Mouse (Mus musculus): ENCODE measurements around the gene Axin2. TPM values are rescaled to one million over a fixed set of nuclear protein-coding genes. Genes with fewer than 3 reads are reported as not detected.

The Axin2 gene
- polyA plus RNA-seq, 1 experiment = 17.9 TPM

DNA sequence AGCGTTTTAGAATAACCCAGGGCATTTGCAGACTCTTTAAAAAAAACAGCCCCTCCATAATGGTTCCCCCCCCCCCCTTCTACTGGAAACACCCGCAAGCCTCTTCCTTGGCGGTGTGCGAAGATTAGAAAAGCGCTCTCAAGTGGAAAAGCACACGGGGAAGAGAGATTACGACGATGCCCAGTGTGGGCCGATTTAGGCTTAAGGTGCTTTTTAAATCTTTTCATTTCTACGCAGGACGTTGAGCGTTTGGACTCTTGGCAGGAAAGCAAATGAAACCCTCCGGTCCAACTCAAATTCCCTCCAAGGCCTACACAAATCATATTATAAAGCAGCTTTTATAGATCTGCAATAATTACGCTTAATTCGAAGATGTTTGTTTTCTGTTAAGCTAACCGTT, 29.6 kb upstream of the Axin2 start:
- 34% methylated on average over 16 of the region's 16 CpGs for WGBS
- no peak for DNase-seq
- TF ChIP-seq CTCF (IDR thresholded peaks at IDR 0.05; ENCODE audit: insufficient read depth, low read length) = no peak
- no peak for TF ChIP-seq POLR2A (IDR thresholded peaks at IDR 0.05; ENCODE audit: borderline replicate concordance, extremely low read depth, low read depth, low read length)
- H3K4me1 ChIP-seq (ENCODE audit: control insufficient read depth, insufficient read depth, low read length) = no peaks in the 10 kb centered on the region; the same call in 1 of the 2 replicates
- H3K4me3 ChIP-seq (replicated peaks; ENCODE audit: extremely low read depth, low read depth, low read length) = no peak overlapping the region

DNA sequence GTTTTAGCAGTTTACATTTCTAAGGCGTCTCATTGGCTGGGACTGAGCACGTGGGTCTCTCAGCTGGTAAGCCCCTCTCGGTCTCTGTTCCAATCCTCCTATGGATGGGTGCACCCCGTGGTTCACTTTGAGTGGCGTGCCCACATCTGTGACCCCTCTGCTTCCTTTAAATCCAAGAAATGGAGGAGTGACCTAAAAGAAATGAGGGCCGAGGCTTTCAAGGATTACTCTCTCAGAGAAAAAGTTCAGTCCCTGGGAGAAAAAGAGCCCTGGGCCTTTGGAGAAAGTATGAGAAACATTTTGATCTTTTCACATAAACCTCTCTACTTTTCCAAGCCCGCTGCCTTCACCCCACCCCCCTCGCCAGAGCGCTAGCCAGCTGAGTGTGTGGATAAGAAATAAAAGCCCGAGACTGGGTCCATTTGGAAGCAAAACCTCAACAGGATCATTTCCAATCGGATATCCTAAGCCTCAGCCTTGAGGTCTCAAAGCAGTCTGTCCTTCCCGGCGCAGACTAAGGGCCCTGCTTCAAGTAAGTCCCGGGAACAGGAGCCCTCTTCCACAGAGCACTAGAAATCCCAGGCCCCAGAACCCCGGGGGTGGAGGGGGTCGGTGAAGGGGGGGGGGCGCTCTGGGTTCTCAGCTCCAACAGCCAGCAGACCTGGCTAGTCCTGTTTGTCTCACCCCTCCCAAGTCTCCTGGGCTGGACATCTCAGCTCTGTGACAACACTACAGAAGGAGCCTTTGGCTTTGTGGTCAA, 28.9 kb upstream of the Axin2 start:
- DNase-seq = peak; percentile 21
- 18% methylated on average over 17 of the region's 17 CpGs for WGBS
- no peak for TF ChIP-seq CTCF (IDR thresholded peaks at IDR 0.05; ENCODE audit: insufficient read depth, low read length)
- TF ChIP-seq POLR2A (IDR thresholded peaks at IDR 0.05; ENCODE audit: borderline replicate concordance, extremely low read depth, low read depth, low read length) = peak; percentile 33; the same call in 1 of the 2 replicates
- H3K4me3 ChIP-seq (replicated peaks; ENCODE audit: extremely low read depth, low read depth, low read length) = peak overlapping the region; percentile 39
- H3K4me1 ChIP-seq (ENCODE audit: control insufficient read depth, insufficient read depth, low read length) = no peaks in the 10 kb centered on the region; the same call in 1 of the 2 replicates

DNA sequence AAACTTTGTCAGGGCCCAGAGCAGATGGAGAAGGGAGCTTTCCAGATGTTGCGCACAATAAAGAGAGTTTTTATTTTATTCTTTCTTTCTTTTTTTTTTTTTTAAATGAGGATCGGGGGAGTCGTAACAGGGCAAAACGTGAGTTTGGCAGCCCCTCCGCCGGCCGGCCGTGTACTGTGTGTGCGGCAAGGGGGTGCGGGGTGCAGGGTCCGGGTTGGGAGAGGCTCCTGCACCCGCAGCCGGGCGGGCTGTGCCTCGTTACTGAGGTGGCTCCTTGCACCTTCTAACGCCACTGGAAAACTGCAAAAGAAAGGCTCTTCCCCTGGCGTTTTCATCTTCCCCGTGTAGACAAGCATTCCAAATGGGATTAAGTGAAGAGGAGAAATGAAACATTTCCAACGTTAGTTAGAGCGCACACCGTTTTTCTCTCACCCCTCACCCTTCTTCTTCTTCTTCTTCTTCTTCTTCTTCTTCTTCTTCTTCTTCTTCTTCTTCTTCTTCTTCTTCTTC, 28.2 kb upstream of the Axin2 start:
- WGBS = 26% methylated on average over 21 of the region's 21 CpGs
- Histone ChIP-seq H3K4me1 (ENCODE audit: control insufficient read depth, insufficient read depth, low read length) (no peaks in the 10 kb centered on the region; the same call in 1 of the 2 replicates), H3K4me3 (replicated peaks; ENCODE audit: extremely low read depth, low read depth, low read length) (peak overlapping the region; percentile 22)
- no peak for DNase-seq
- no peak for TF ChIP-seq CTCF (IDR thresholded peaks at IDR 0.05; ENCODE audit: insufficient read depth, low read length)
- no peak for TF ChIP-seq POLR2A (IDR thresholded peaks at IDR 0.05; ENCODE audit: borderline replicate concordance, extremely low read depth, low read depth, low read length)

DNA sequence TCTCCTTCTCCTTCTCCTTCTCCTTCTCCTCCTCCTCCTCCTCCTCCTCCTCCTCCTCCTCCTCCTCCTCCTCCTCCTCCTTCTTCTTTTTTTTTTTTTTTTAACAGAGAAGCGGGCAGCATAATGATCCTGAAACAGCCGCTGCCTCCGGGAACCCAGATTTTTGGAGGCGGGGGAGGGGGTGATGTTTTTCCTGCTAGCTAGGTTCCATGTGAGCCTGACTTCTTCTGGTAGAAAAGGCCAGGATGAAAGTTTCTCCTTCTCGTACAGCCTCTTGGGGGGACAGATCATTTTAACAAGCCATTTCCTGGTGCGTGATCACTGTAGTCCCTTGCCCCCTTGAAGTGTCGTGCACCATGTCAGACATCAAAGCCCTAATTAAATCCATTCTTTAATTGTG, 27.7 kb upstream of the Axin2 start:
- Histone ChIP-seq H3K4me1 (ENCODE audit: control insufficient read depth, insufficient read depth, low read length) (no peaks in the 10 kb centered on the region; the same call in 1 of the 2 replicates), H3K4me3 (replicated peaks; ENCODE audit: extremely low read depth, low read depth, low read length) (no peak overlapping the region)
- TF ChIP-seq POLR2A (IDR thresholded peaks at IDR 0.05; ENCODE audit: borderline replicate concordance, extremely low read depth, low read depth, low read length) = no peak
- TF ChIP-seq CTCF (IDR thresholded peaks at IDR 0.05; ENCODE audit: insufficient read depth, low read length) = no peak
- DNase-seq = no peak
- WGBS = 62% methylated on average over 6 of the region's 7 CpGs

DNA sequence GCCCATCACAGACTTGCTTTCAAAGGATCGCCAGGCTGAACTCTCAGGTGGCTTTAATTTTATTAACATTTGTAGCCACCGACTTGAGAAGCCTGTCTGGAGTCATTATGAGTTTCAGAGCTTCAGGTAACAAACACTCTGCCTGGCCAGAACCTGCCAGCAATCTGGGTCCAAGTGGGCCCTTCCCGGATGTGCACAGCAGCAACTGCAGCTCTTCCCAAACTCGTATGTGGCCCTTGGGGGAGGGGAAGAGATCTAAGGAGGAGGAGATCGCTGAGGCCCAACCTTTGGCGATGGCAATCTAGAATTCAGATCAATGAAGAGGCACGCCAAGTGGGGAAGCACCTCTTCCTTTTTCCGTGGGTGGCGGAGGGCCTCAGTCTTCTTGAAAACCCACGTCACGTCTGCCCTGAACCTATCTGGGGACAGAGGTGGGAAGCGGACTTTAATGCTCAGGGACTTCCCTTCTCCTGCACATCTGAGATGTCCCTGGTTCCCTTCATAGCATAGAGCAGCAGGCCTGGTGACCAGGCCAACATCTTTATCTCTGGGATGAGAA, 26.8 kb upstream of the Axin2 start:
- TF ChIP-seq CTCF (IDR thresholded peaks at IDR 0.05; ENCODE audit: insufficient read depth, low read length) (no peak), POLR2A (IDR thresholded peaks at IDR 0.05; ENCODE audit: borderline replicate concordance, extremely low read depth, low read depth, low read length) (no peak)
- 73% methylated on average over 12 of the region's 12 CpGs for WGBS
- Histone ChIP-seq H3K4me1 (ENCODE audit: control insufficient read depth, insufficient read depth, low read length) (no peaks in the 10 kb centered on the region; the same call in 1 of the 2 replicates), H3K4me3 (replicated peaks; ENCODE audit: extremely low read depth, low read depth, low read length) (no peak overlapping the region)
- DNase-seq = no peak

DNA sequence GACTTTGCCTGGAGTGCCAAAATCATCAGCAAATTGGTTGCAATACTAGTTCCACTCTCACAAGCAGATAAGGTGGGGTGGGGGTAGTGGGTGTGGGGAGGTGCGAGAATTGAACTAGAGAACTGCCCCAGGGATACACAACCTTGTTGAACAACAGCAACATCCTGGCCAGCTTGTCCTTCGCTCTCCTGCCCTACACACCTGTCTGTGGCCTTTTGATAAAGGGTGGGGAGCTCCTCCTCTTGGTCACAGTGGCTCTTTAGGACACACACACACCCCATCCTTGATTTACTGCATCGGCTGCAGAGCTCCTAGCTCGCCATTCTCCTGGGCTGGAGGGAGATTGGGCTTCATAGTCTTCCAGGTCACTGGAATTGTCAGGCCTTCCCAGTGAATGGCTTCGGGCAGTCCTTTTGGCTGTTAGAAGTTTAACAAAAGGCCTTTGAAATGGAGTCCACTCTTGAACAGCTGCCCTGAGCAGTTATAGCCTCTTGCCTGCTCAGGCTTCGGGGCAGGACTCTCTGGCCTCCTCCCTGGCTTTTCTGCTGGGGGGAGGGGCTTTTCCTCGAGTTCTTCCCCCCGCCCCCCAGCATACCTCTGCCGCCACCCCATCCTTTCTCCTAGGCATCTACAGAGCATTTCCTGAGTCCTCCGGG, 26.2 kb upstream of the Axin2 start:
- Histone ChIP-seq H3K4me3 (replicated peaks; ENCODE audit: extremely low read depth, low read depth, low read length) (no peak overlapping the region), H3K4me1 (ENCODE audit: control insufficient read depth, insufficient read depth, low read length) (no peaks in the 10 kb centered on the region; the same call in 1 of the 2 replicates)
- TF ChIP-seq POLR2A (IDR thresholded peaks at IDR 0.05; ENCODE audit: borderline replicate concordance, extremely low read depth, low read depth, low read length) = no peak
- no peak for TF ChIP-seq CTCF (IDR thresholded peaks at IDR 0.05; ENCODE audit: insufficient read depth, low read length)
- WGBS = 73% methylated on average over 10 of the region's 10 CpGs
- no peak for DNase-seq

DNA sequence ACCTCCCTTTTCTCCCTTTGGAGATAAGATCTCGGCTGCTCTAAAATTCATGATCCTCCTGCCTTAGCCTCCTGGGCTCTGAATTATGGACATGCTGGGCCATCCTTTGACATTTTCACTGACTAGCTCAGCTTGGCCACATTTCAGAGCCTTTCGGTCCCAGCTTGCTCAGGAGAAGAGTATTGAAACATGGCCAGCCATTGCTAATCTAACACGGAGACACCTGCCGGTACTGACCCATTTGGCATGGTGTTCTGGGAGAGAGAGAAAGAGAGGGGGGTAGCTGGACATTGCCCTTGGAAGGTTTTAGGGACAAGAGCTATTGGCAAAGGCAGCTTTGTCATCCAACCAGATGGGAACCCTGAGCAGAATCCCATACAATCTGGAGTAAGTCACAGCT, 23.1 kb upstream of the Axin2 start:
- Histone ChIP-seq H3K4me3 (replicated peaks; ENCODE audit: extremely low read depth, low read depth, low read length) (no peak overlapping the region), H3K4me1 (ENCODE audit: control insufficient read depth, insufficient read depth, low read length) (no peaks in the 10 kb centered on the region)
- no peak for DNase-seq
- 84% methylated on average over 4 of the region's 4 CpGs for WGBS
- TF ChIP-seq POLR2A (IDR thresholded peaks at IDR 0.05; ENCODE audit: borderline replicate concordance, extremely low read depth, low read depth, low read length) (no peak), CTCF (IDR thresholded peaks at IDR 0.05; ENCODE audit: insufficient read depth, low read length) (no peak)

DNA sequence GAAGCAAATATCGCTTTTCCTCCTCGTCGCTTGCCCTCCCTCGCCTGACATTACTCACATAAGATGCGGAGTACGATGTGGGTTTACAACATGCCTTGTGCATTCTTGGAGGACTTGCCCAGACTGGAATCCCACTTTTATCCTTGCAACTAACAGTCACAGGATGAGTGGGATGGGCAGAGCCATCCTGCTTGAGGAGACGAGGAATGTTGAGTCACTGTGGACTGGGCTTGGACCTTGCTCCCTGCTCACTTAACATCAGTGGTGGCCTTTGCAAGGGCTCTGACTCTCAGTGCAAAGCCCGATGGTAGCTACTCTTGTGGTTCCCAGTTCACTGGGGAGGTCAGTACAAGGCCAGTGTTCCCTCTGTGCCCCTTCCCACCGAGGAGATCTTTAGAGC, 22.1 kb upstream of the Axin2 start:
- DNase-seq = no peak
- WGBS = 74% methylated on average over 9 of the region's 9 CpGs
- Histone ChIP-seq H3K4me3 (replicated peaks; ENCODE audit: extremely low read depth, low read depth, low read length) (no peak overlapping the region), H3K4me1 (ENCODE audit: control insufficient read depth, insufficient read depth, low read length) (no peaks in the 10 kb centered on the region)
- TF ChIP-seq POLR2A (IDR thresholded peaks at IDR 0.05; ENCODE audit: borderline replicate concordance, extremely low read depth, low read depth, low read length) (no peak), CTCF (IDR thresholded peaks at IDR 0.05; ENCODE audit: insufficient read depth, low read length) (no peak)

DNA sequence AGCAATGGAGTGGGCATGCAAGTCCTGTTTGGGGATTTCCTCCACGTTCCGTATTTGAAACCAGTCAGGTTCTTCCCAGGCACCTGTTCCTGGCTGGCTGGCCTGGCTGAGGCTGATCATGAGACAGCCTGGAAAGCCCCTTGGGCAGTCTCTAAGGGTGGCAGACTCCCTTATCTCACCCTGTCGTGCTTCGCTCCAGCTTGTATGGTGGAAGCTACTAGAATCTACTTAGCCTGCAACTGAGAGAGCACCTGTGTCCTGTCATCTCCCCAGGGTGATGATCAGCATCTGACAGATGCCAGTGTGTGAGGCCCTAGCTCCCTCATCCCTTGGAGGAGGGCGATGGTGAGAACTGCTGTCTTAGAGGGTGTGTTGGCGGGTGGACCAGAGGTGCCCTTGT, 21.7 kb upstream of the Axin2 start:
- Histone ChIP-seq H3K4me3 (replicated peaks; ENCODE audit: extremely low read depth, low read depth, low read length) (no peak overlapping the region), H3K4me1 (ENCODE audit: control insufficient read depth, insufficient read depth, low read length) (no peaks in the 10 kb centered on the region)
- TF ChIP-seq POLR2A (IDR thresholded peaks at IDR 0.05; ENCODE audit: borderline replicate concordance, extremely low read depth, low read depth, low read length) (no peak), CTCF (IDR thresholded peaks at IDR 0.05; ENCODE audit: insufficient read depth, low read length) (no peak)
- no peak for DNase-seq
- 89% methylated on average over 6 of the region's 6 CpGs for whole genome bisulfite sequencing
